Mouse (Mus musculus): ENCODE results near the gene Erbb4.

- TF ChIP-seq POLR2A (IDR thresholded peaks at IDR 0.05; ENCODE audit: extremely low read depth, insufficient read depth, low read length) = no peak
- no peak for TF ChIP-seq CTCF (IDR thresholded peaks at IDR 0.05; ENCODE audit: low read depth, low read length)
These were observed 823.4 kb downstream of the Erbb4 start for GRCm38 (mm10) chr1:68284443-68284842.

Measured in liver, adult 2 months (tissue).